Mouse (Mus musculus) mesoderm, embryonic 11.5 days (tissue): ENCODE data around the gene Copa.

Experiments
- DNase-seq: peaks from one replicate; pipeline ENCODE4 v3.0.0-alpha.2; 2012; ENCODE audit warnings: low read depth, low spot score

The Copa gene

DNA sequence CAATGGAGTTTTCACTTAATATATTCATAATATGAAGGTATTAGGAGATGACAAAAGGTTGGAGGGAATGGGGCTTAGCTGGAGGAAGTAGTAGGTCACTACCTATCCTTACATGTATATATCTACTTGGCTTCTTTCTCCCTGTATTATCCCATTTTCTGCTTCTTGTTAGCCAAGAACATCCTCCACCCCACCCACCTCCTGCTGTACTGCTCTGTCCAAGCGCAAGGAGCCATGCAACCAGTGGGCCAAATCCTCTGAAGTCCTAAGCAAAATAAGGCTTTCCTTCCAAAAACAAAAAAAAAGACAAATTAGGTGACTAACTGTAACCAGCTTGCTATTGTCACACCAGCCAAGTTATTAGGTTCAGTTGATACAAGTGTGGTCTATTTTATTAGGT, 58.5 kb downstream of the Copa start:
- DNase-seq = no peak

GRCm38 (mm10) chr1:172141529-172141928, 59.2 kb downstream of the Copa start:
- no peak for DNase-seq

DNA sequence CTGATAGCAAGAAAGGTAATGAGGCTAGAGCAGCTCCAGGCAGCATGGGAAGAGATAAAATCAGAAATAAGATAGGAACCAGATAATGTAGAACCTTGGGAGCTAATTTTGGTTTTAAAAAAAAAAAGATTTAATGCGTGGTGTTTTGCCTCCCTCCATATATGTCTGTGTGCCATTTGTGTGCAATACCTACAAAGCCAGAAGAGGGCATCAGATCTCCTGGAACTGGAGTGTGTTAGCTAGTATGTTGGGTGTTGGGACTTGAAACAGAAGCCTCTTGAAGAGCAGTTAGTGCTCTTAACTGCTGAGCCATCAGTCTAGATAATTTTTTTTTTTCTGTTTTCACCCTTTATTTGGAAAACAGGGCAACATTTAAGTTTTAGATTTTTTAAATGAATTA, 61.2 kb downstream of the Copa start:
- peak; percentile 63 for DNase-seq

GRCm38 (mm10) chr1:172147835-172148278, 65.5 kb downstream of the Copa start, which contains the start of gene Dcaf8:
Dcaf8 (plus strand) TSS chr1:172148084.
- DNase-seq = peak; percentile 98

DNA sequence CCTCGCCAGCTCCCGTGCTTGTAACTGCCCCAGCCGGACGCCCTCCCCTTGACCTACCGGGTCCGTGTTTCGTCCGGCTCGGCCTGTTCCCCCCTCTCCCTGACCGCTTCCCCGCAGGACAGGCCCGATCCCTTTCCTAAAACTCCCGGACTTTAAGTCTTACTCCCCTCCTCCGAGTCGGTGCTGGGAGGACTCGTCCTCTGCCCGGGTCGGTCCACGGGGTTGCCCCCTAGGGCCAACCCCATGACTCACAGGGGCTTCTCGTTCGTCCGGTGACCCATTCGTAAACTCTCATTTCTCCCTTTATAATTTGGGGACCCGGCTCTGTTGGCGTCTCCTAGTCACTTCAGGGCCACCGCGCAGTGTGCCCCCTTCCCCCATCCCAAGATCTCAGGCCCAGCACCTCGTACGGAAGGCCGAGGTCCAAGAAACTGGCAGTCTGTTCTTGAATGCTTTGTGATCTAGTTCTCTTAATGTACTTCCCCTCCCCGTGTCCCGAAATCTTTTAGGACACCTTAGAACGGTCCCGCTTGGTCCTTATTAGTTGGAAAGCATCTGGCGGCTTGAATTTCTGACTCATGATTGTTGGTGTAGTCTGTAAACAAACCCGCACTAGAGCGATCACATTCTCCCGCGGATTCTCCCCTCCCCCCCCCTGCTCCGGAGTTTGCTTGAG, 66.1 kb downstream of the Copa start:
- peak; percentile 70 for DNase-seq

DNA sequence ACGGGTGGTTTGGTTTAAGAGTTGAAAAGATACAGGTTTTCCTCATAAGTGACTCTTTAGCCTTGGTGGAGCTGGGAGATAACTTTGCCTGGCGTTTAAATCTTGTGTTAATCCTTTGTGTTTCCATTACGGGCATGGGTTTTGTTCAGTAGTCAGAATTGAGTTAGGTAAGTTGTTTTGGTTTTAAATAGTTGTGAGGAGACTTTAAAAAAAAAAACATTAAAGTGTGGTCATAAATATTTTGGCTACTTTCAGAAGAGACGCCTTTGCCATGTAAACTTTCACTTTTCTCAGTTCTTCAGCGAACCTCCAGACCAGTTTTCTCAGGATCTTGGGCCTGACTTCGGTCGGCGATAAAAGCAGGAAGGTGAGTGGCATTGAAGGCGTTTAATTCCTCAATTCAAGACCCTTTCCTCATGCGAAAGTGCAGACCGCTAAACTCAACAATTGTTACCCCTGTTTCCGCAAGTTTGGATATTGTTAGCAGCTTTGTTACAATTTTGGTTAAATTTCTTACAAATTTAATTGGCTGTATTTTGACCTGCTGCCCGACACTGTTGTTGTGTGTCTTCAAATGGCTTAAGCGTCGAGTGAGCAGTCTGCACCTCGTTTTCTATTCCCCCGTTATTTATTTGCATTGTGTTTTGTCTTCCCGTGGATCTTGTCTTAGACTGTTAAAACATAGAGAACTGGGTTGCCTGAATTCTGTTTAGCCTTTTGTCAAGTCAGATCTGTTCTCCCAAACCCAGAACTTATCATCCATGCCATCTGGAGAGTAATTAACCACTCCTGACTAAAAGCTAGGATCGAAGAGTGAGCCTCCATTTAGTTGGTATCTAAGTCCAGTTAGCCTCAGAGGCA, 66.9 kb downstream of the Copa start:
- DNase-seq = no peak

- DNase-seq = no peak
These were observed 72.2 kb downstream of the Copa start for GRCm38 (mm10) chr1:172154536-172154935.

GRCm38 (mm10) chr1:172155518-172155917, 73.2 kb downstream of the Copa start:
- no peak for DNase-seq

- DNase-seq = no peak
These were observed 77.6 kb downstream of the Copa start for GRCm38 (mm10) chr1:172159970-172160369.

GRCm38 (mm10) chr1:172160508-172160907, 78.2 kb downstream of the Copa start:
- no peak for DNase-seq

DNA sequence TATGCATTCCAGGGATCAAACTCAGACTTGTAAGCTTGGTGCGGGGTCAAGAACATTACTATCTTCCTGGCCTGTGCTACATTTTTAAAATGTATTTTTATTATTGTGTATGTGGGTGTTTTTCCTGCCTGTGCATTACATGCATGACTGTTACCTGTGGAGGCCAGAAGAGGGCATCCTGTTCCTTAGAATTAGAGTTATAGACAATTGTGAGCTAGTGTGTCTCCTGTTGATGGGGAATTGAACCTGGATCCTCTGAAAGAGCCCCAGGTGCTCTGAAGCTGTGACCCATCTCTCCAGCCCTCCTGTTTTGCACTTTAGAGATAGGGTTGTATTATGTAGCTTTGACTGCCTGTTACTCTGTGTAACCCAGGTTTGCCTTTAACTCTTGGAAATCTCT, 79.7 kb downstream of the Copa start:
- no peak for DNase-seq

GRCm38 (mm10) chr1:172162959-172163358, 80.6 kb downstream of the Copa start:
- DNase-seq = no peak

GRCm38 (mm10) chr1:172167911-172168310, 85.6 kb downstream of the Copa start:
- no peak for DNase-seq

GRCm38 (mm10) chr1:172169809-172170208, 87.5 kb downstream of the Copa start:
- no peak for DNase-seq
